Mouse (Mus musculus): ENCODE results near the gene Sec14l1.
"Not testable (repeated sequence)": the region's sequence is repeated elsewhere in the genome, so short reads cannot be mapped to it uniquely, and the experiment has no call there.

Gene Sec14l1

DNA sequence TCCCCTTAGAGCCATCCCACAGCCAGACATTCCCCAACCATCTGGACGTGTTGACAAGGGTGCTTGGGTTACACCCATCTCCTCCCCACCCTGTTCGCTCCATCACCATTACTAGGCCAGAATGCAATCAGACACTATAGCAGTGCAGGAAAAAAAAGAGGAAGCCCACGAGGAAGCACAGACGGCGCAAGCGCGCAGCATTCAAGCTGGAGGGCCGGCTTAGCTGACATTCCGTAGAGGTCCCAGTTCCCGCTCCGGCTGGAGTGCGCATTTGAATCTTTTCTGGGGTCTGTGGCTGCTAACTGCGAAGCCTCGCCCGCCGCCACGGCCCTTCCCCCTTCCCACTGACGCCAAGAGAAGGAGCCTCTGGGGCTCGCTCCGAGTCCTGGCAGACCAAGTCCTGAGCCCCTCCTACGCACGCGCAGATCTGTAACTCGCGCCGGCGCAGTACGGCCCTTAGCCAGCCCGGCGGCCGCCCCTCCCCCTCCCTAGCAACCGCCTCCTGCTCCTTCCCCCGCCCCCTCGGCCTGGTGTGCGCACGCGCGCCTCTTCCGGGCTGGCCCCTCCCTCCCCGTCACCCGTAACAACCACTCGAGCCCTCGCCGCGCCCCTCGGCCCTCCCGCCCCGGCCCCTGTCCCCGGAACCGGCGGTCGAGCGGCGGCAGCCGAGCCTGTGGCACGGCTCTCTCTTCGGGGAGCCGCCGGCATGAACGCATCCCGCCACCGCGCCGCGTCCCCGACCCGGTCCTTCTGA lies at the start of gene Sec14l1:
Gene Sec14l1 (plus strand): TSS at position 577 of the 754 bp plus-strand sequence.
- DNase-seq (ENCODE audit: low spot score in 2 of 2) = peak; percentile 99 to 100

DNA sequence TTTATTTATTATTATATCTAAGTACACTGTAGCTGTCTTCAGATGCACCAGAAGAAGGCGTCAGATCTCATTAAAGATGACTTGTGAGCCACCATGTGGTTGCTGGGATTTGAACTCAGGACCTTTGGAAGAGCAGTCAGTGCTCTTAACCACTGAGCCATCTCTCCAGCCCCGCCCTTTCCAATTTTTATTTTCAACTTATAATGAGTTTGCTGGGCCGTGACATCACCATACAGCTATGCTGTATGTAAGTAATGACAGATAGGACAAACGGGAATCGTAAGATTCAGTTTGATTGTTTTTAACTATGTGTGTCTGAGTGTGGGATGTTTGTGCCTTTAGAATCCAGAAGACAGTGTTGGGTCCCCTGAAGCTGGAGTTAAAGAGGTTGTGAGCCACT lies 49.4 kb upstream of the Sec14l1 start:
- DNase-seq (ENCODE audit: low spot score in 2 of 2) = not testable (repeated sequence)

DNA sequence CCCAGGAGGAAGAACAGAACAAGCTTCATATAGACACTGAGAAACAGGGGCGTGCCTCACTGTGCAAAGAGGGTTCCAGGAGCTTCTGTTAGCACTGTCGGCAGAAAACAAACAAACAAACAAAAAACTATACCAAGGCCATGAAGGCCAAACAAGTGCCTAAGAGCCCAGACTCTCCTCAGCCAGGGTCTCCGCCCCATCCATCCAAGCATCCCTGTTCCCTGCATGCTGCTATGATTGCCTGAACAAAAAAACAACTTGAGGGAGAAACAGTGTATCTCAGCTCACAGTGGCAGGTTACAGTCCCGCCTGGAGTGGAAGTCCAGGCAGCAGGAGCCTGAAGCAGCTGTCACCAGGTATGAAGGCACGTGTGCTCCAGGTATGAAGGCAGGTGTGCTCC lies 48.2 kb upstream of the Sec14l1 start:
- DNase-seq (ENCODE audit: low spot score in 2 of 2) = no peak

DNA sequence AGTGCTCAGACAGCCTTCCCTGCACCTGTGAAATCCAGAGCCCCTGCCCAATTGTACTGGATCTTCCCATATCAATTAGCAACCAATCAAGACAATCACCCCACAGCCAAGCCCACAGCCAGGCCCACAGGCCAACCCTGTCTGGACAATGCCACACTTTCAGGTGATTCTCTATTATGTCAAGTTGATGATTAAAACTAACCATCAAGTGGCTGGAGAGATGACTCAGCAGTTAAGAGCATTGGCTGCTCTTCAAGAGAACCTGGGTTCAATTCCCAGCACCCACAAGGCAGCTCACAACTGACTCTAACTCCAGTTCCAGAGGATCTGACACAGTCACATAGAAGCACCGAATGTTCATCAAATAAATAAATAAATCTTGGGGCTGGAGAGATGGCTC lies 46.6 kb upstream of the Sec14l1 start:
- no peak for DNase-seq (ENCODE audit: low spot score in 2 of 2)

DNA sequence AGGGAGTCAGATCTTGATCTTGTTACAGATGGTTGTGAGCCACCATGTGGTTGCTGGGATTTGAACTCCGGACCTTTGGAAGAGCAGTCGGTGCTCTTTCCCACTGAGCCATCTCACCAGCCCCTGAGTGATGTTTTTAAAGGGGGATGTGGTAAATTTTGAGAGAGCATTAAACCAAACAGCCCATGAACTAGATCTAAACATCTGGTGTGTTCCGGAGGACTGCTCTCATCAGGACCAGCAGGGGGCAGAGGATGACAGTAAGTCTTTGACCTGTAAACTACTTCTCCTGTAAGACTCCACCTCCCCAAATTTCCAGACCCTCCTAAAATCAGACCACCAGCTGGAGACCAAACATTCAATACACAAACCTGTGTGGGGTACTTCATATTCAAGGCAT lies 45.9 kb upstream of the Sec14l1 start:
- no peak for DNase-seq (ENCODE audit: low spot score in 2 of 2)

DNA sequence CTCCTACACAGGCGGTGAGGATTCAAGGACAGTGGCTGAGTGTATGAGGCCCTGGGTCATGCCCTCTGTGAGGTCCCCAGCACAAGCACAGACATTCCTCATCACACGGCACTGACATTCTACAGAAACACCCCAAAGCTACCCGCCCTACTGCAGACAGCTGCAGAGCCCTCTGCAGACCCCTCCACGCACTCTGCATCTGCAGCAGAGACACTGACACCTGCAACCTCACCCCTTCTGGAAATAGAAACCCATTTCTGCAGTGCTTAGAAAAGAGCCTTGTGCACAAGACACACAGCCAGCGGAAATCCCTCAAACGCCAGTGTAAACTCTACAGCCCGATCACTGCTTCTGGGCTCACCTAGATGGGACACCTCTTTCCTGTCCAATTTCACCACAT lies 44.3 kb upstream of the Sec14l1 start:
- DNase-seq (ENCODE audit: low spot score in 2 of 2) = no peak

DNA sequence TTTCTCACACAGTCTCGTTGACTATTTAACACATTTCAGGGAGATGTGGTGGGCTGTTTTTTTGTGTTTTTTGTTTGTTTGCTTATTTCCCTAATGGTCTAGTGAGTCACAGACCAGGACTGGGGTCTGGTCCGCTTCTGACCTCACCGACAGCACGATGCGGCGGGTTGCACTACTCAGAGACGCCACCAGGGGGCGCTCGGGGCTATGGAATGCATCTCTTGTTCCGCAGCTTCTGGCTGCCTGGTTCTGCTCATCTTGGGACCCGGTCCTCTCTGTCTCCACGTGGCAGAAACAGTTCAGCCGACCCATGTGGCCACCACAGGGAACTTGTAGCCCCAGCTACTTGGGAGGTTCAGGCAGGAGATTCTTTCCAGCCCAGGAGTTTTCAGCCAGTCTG lies 42.8 kb upstream of the Sec14l1 start:
- DNase-seq (ENCODE audit: low spot score in 2 of 2) = peak; percentile 75 to 94

DNA sequence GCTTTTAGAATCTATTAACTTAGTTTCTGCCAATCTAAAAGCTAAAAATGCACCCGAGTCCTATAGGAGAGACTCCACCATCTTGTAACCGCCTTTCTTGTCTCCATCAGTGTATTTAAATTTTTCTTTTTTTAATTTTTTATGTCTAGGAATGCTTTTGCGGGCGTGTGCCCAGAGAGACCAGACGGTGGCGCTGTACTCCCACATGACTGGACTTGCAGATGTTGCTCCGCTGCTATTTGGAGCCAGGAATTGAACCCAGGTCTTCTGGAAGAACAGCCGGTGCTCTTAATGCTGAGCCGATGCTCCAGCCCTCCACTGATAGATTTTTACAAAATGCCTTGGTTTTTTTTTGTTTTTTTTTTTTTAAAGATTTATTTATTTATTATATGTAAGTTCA lies 41.5 kb upstream of the Sec14l1 start:
- no peak for DNase-seq (ENCODE audit: low spot score in 2 of 2)

DNA sequence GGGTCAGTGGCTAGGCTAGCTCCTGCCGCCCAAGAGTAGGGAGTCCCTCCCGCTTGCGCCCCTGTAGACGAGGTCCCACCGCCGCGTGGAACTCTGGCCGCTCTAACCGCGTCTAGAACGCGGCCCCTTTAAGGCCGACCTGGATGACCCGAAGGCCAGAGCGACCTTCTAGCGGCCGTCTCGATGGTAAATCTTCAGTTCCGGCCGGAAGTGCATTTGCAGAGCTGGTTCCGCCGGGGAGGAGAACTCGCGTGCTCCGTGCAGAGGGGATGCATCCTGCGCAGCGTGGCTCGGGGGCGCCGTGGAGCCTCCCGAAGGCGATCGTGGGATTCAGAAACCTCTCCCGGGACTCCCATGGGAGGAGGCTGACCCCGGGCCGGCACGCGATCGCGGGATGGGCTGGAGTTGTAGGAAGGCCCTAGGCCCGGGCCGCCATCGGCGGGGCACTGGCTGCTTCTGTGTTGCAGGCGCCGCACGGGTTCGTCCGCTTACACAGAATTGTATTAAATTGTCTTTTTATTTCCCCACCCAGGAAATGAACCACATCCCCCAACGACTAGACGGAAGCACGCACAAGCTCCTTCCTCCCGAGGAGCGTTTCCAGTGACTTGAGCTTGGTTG lies 38.3 kb upstream of the Sec14l1 start:
- peak; percentile 82 to 90 for DNase-seq (ENCODE audit: low spot score in 2 of 2)

DNA sequence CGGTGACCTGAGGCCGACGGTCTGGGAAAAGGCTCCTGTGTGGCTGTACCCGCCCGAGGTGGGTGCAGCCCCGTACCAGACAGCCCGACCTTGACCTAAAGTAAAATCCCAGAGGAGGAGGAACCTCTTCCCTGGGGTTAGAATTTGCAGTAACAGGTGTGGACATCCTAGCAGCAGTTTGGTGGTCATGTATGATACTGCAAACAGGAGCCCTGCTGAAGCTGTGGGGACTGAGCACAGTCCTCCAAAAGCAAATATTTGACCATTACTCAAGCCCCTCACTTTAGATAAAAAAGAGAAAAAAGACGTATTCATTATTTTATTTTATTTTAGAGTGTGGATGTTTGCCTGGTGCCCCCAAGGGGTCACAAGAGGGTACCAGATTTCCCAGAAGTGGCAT lies 37.7 kb upstream of the Sec14l1 start:
- no peak for DNase-seq (ENCODE audit: low spot score in 2 of 2)

DNA sequence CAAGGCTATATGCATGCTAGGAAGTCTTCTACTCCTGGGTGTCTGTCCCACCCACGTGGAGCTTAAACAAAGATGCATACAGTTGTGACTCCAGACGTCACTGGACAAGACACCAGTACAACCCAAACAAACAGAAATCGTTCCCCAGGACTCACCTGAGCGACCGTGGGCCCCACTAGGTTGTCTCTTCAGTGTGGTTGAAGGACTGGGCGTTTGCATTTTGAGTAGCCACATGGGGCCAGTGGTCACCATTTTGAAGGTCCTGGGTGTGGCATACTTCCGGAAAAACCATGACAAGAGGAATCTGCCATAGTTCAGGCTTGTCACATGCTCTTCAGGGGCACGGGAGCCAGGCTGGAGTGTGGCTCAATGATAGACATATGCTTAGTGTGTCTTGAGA lies 37.1 kb upstream of the Sec14l1 start:
- no peak for DNase-seq (ENCODE audit: low spot score in 2 of 2)

DNA sequence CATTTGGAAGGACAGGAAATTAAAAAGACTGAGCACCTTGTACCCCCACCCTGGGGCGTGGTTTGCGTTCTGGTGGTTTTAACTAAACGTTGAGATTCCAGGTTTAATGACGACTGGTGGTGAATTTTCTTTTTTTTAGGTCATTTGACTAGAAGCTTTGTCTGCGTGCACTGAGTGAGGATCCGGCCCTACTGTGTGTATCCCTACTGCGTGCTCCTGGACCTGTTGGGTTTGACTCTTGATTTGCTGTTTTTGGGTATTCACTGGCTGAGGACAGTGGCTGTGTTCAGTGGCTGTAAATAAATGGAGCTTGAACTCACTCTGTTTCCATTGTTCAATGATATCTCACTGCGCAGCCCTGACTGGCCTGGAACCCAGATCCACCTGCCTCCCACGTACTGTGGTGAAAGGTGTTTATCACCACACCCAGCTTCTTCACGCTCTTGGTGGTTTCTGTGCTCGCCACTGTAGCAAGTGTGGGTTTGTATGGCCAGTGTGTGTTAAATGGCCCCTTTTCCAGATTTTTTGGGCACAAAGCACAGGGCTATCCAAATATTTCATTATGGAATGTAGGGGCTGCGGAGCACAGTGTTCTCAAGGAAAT lies 36.2 kb upstream of the Sec14l1 start:
- no peak for DNase-seq (ENCODE audit: low spot score in 2 of 2)

DNA sequence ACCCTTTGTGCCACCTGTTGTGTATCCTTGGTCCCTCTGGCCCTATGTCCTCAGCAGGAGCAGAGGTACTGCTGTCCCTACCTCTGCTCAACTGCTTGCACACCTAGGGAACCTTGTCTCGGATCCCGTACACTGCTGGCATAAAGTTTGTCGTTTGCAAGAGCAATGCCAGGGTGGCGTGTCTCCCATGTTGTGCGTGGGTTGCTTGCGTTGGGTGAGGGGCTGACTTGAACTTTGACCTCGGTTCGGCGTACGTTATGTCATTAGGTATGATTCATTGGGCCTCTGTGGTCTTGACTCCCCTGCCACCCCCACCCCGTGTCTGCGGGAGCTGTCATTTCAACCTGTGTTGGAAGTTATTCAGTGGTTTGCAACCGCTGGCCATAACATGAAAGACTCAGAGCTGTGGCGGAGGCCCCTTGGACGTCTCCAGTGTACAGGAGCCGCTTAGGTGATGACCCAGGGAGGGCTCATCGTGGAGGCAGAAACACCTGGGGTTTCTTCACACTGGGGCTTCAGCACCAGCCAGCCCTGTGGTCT lies 35.2 kb upstream of the Sec14l1 start:
- DNase-seq (ENCODE audit: low spot score in 2 of 2) = no peak

DNA sequence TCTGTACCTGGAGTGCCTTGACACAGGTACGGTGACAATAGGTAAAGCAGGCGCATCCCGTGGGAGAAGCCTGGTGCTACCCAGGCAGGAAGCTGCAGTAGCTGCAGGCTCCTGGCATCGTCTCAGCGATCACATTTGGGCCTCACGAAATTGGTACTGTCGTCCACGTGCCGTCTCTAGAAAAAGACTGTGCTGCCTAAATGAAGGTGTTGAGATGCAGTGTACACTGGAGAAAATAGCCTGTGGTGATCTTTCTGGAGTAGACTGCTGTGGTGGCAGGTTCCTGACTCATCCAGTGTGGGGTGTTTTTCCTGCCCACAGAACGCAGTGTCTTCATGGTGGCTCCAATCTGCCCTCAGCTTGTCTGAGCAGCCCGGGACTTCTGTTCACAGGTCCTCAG lies 34.8 kb upstream of the Sec14l1 start:
- no peak for DNase-seq (ENCODE audit: low spot score in 2 of 2)

DNA sequence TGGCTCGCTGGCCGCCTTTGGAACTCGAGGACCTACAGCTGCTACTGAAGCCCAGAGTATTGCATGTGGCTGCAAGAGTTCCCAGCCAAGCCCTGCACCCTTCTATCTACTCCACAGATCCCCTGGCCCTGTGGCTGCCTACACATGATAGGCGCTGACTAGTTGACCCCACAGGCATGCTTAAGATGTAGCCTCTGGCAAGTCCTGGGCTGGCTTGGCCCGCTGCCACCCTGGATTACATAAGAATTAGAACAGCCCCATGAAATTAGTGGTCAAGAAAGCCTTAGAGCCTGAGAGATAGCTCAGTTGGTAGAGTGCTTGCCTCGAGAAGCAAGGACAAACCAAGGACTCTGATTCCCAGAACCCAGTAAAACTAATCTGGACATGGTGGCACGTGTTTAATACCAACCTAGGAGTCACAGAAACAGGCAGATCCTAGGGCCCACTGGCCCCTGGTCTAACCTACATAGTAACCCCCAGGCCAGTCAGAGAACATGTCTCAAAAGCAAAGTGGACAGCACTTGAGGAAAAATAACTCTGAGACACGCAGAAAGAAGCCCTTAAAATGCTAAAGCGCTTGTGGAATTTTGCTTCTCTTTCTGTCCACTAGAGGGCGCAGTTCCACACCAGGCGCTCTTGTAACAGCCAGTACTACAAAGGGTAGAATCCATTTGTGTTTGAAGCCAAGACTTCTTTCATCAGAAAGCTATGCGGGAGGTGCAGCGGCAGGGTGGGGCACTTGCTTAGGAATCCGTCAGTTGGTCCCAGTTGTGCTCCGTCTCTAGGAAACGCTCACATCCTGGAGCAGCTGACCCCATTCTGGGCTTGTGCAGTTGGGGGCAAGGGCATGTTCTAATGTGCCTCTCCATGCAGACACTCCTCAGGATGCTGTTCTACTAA lies 33.6 kb upstream of the Sec14l1 start:
- DNase-seq (ENCODE audit: low spot score in 2 of 2) = peak; percentile 64 to 83

DNA sequence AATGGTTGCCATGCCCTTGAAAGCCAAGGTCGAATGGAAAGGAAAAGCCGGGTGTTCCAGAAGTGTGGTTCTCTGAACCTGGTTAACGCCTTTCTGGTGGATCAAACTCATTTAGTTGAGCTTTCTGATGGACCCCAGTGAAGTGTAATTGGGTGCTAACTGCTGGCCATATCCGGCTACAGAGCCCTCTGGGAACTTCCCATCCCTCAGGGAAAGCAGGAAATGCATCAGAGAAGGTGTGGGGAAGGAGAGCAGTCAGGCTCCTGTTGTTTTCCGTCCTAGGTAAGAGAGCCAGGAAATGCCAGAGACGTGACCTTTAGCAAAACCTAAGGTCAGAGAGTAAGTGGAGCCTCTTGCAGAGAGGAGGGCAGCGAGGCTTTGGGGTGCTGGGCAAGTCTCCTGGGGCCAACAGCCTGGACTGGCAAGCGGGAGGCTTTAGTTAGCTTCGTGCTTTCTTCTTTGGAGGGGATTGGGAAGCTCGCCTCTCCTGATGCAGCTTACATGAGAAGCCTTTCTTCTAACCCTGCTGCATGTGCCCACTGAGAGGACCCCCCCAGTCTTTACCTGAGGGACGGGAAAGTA lies 32.5 kb upstream of the Sec14l1 start:
- DNase-seq (ENCODE audit: low spot score in 2 of 2) = no peak

DNA sequence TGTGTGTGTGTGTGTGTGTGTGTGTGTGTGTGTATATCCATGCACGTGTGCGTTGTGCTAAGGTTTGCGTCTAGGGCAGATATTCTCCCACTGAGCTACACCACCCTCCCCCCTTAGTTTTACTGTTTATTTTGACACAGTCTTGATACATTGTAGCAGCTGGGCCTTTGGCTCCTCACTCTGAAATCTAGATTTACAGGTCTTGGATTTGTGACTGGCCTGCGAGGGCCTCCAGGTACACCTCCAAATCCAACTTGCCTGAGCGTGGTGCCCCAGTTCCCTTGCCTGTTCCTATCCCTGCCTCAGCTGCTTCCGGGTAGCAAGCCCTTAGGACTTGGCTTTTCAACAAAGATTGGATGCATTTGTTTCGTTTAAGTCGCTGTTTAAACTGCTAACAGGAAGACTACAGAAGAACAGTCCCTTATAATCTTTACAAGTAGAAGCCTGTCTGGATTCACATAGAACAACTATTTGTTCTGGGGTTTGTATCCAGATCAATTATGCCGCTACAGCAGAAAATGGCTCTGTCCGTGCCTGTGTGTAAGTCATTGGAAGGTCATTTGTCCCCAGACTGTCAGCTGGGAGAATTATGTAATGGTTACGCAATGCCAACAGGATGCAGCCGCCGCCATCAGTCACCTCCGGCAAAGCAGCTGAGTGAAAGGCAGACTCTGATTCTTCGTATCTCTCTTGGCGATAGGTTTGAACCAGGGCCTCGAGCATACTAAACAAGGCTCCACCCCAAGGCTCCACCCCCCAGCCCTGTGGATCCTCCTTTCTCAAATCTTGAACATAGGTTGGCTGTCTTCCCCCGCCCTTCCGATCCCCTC lies 31.7 kb upstream of the Sec14l1 start:
- DNase-seq (ENCODE audit: low spot score in 2 of 2) = no peak

DNA sequence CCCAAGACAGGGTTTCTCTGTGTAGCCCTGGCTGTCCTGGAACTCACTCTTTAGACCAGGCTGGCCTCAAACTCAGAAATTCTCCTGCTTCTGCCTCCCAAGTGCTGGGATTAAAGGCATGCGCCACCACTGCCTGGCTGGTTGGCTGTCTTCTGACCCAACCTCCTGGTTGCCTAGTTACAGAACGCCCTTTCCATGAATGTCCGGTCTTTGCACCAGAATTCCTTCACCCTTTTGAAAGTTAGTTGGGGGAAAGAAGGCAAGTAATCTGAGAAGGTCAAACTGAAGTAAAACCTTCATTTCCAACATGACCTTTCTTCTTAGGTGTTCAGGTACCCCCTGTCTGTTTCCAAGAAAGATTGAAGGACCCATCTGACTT lies 31.1 kb upstream of the Sec14l1 start:
- not testable (repeated sequence) for DNase-seq (ENCODE audit: low spot score in 2 of 2)

DNA sequence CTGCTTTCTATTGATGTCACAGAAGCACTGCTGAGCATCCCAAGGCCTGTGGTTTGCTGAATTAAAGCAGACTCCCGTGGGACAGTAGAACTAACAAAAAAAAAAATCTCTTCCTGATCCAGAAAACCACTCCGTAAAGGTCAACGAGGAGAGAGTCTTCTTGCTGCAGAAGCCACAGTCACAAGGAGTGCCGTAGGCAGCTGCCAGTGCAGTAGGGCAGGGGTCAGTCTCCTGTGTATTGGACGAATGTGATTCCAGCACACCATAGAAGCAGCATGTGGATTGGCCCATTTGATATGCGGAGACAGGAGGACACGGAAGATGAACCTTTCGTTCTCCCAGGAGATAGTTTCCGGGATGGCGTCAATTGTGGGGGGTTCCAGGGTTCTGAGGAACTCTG lies 28.8 kb upstream of the Sec14l1 start:
- no peak for DNase-seq (ENCODE audit: low spot score in 2 of 2)

DNA sequence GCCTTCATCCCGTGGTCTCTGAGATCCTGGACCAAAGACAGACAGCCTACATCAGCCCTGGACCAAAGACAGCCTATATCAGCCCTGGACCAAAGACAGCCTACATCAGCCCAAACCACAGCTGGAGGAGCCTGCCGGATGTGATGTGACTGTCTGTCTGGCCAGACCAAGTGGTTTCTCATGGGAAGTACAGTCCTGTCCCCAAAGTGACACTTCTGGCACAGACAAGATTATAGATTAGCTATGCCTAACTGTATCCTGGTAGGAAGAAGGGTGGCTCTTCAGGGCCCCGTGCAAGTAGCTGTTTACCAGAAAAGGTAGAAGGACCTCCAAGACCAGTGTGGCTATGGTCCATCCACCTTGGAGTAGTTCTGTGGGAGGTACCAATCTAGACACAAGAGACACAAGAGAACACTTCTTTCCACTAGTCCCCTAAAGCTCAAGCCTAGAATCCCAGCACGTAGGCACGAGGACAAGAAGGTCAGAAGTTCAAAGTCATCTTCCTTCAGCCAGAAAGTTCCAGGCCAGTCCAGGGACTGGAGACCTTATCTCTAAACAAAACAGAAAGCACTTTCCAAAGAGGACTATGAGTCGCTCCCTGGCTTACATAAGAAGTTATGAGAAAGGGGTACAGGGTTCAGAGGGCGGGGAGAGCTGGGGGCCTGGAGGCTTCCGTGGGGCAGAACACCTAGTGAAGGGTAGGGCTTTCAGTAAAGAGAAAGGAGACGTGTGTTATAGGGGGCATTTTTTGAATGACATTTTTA lies 27.8 kb upstream of the Sec14l1 start:
- DNase-seq (ENCODE audit: low spot score in 2 of 2) = no peak

Data from spleen, postnatal 4 days (tissue).